In the genomic region with DNA sequence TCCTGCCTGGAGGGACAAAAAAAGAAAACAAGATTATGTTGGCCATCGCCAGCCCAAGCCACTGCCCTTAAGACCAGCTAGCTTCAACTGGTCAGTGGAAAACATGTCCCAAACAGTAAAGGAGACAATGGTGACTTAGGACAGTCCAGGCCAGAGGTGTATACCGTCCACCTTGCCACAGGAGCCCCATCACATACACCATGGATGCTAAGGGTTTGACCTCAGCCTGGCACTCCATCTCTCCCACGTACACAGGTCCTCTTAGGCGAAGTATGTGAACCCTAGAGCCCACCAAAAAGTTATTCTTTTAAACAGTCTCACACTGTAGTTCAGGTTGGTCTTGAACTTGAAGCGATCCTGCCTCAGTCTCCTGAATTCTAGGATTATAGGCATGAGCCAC, we compare ENCODE assay signal across 48 mouse cellular contexts. TPM values are rescaled to one million over a fixed set of nuclear protein-coding genes. Genes with fewer than 3 reads are reported as not detected.
"Had no signal": no experiment of that assay in that cellular context is flagged by ENCODE, and none has a peak within 500 bp of the region (broad histone marks: within the 10 kb centered on the region; RNA-seq: fewer than 3 reads in every experiment).

No protein-coding gene starts in this region.

- H3K4me3 ChIP-seq: heart, embryonic 10.5 days; heart, embryonic 12.5 days; heart, embryonic 13.5 days; heart, embryonic 15.5 days; hindbrain, embryonic 10.5 days; hindbrain, embryonic 12.5 days; hindbrain, embryonic 13.5 days; hindbrain, embryonic 15.5 days; intestine, embryonic 15.5 days; kidney, embryonic 15.5 days; layer of hippocampus, adult 2 months had no signal

- H3K4me2 ChIP-seq: heart, embryonic 11.5 days; heart, embryonic 12.5 days; heart, embryonic 13.5 days; heart, embryonic 15.5 days; hindbrain, embryonic 12.5 days; hindbrain, embryonic 13.5 days; hindbrain, embryonic 14.5 days; hindbrain, embryonic 15.5 days; intestine, embryonic 15.5 days; kidney, embryonic 15.5 days had no signal

- H3K27ac ChIP-seq: heart, embryonic 10.5 days; heart, embryonic 13.5 days; heart, embryonic 15.5 days; hindbrain, embryonic 10.5 days; hindbrain, embryonic 12.5 days; hindbrain, embryonic 13.5 days; hindbrain, embryonic 14.5 days; hindbrain, embryonic 15.5 days; hindbrain, postnatal 0 days; intestine, embryonic 15.5 days; kidney, embryonic 15.5 days; kidney, postnatal 0 days; layer of hippocampus, adult 2 months had no signal

- DNase-seq: heart, postnatal 10 days; heart, postnatal 14 days; heart, postnatal 36 days; heart, postnatal 4 days; kidney, adult 11 months; kidney, adult 18-20 months; kidney, adult 2 months; kidney, adult 8-10 months; kidney, adult 9 months; kidney, postnatal 10 days; kidney, postnatal 14 days; kidney, postnatal 25 days; kidney, postnatal 36 days; kidney, postnatal 4 days; layer of hippocampus, adult 9-11 months; layer of hippocampus, postnatal 36 days had no signal

- H3K9ac ChIP-seq: heart, embryonic 12.5 days; heart, embryonic 13.5 days; heart, embryonic 15.5 days; hindbrain, embryonic 12.5 days; hindbrain, embryonic 13.5 days; hindbrain, embryonic 14.5 days; hindbrain, embryonic 15.5 days; intestine, embryonic 15.5 days; kidney, embryonic 15.5 days had no signal

- H3K9me3 ChIP-seq: heart, embryonic 10.5 days; heart, embryonic 12.5 days; heart, embryonic 13.5 days; heart, embryonic 15.5 days; hindbrain, embryonic 10.5 days; hindbrain, embryonic 12.5 days; hindbrain, embryonic 13.5 days; hindbrain, embryonic 15.5 days; intestine, embryonic 15.5 days; kidney, embryonic 15.5 days had no signal

- ATAC-seq: hindbrain, embryonic 16.5 days; hindbrain, postnatal 0 days; inflammation-experienced regulatory T-cells, adult 6 months; intestine, embryonic 15.5 days; intestine, embryonic 16.5 days; intestine, postnatal 0 days had no signal

- H3K27me3 ChIP-seq: heart, embryonic 12.5 days; heart, embryonic 13.5 days; heart, embryonic 15.5 days; hindbrain, embryonic 12.5 days; hindbrain, embryonic 13.5 days; hindbrain, embryonic 15.5 days; intestine, embryonic 15.5 days; kidney, embryonic 15.5 days had no signal

- H3K36me3 ChIP-seq: heart, embryonic 15.5 days; hindbrain, embryonic 13.5 days; hindbrain, embryonic 15.5 days; intestine, embryonic 15.5 days had no signal

RNA-seq across cellular contexts. Expression of a gene that starts 10.7 kb away (rescaled TPM):
- total RNA-seq: hematopoietic stem cell, adult 5-6 weeks; layer of hippocampus, adult 2 months had no signal

RNA-seq across cellular contexts. Expression of a gene that starts 19.0 kb away (rescaled TPM):
- total RNA-seq: hematopoietic stem cell, adult 5-6 weeks; hindbrain, postnatal 0 days; layer of hippocampus, adult 18-20 months; layer of hippocampus, adult 2 months; layer of hippocampus, adult 8-10 months; layer of hippocampus, postnatal 10 days; layer of hippocampus, postnatal 14 days; layer of hippocampus, postnatal 25 days; layer of hippocampus, postnatal 36 days had no signal
- polyA plus RNA-seq: heart, embryonic 10.5 days; heart, embryonic 11.5 days; heart, embryonic 12.5 days; heart, embryonic 14.5 days; heart, embryonic 15.5 days; heart, embryonic 16.5 days; hindbrain, embryonic 10.5 days; hindbrain, embryonic 11.5 days; hindbrain, embryonic 12.5 days; hindbrain, embryonic 13.5 days; hindbrain, embryonic 14.5 days; hindbrain, embryonic 15.5 days; hindbrain, embryonic 16.5 days; hindbrain, postnatal 0 days; inflammation-experienced regulatory T-cells, adult 6 months; intestine, embryonic 14.5 days; intestine, embryonic 16.5 days; intestine, postnatal 0 days; kidney, adult 2 months; kidney, embryonic 14.5 days; kidney, embryonic 15.5 days; kidney, embryonic 16.5 days; kidney, postnatal 0 days had no signal

RNA-seq across cellular contexts. Expression of a gene that starts 38.4 kb away (rescaled TPM):
- total RNA-seq: hematopoietic stem cell, adult 5-6 weeks; hindbrain, postnatal 0 days; layer of hippocampus, adult 18-20 months; layer of hippocampus, adult 2 months; layer of hippocampus, adult 8-10 months; layer of hippocampus, postnatal 10 days; layer of hippocampus, postnatal 14 days; layer of hippocampus, postnatal 25 days; layer of hippocampus, postnatal 36 days had no signal
- polyA plus RNA-seq: heart, embryonic 10.5 days; heart, embryonic 11.5 days; heart, embryonic 12.5 days; heart, embryonic 13.5 days; heart, embryonic 14.5 days; heart, embryonic 15.5 days; heart, embryonic 16.5 days; heart, postnatal 0 days; hindbrain, embryonic 10.5 days; hindbrain, embryonic 11.5 days; hindbrain, embryonic 12.5 days; hindbrain, embryonic 13.5 days; hindbrain, embryonic 14.5 days; hindbrain, embryonic 15.5 days; hindbrain, postnatal 0 days; inflammation-experienced regulatory T-cells, adult 6 months; intestine, embryonic 14.5 days; intestine, embryonic 15.5 days; intestine, embryonic 16.5 days; intestine, postnatal 0 days; kidney, adult 2 months; kidney, embryonic 14.5 days; kidney, embryonic 15.5 days; kidney, embryonic 16.5 days; kidney, postnatal 0 days had no signal
